Mouse (Mus musculus) forebrain, embryonic 13.5 days (tissue): ENCODE results near the gene Cenpn. TPM values are rescaled to one million over a fixed set of nuclear protein-coding genes. Genes with fewer than 3 reads are reported as not detected.
A peak's percentile ranks its signal among the peaks of the same experiment; 100 is the strongest.

Experiments used
- ATAC-seq: fragments of 200-750 bp; cut with Nextera tagmentation; 2 replicates; pipeline ENCODE4 v1.8.0; 2017
- H3K27ac ChIP-seq: fragments of 300-500 bp; sonication (generic); 2 replicates; pipeline ENCODE4 v1.5.1; 2015; ENCODE audit warnings: inconsistent platforms, mild to moderate bottlenecking, moderate library complexity
- H3K27me3 ChIP-seq: fragments of 300-500 bp; sonication (generic); 2 replicates; pipeline ENCODE4 v1.6.1; 2015; ENCODE audit warnings: mild to moderate bottlenecking, inconsistent platforms
- H3K36me3 ChIP-seq: fragments of 300-500 bp; sonication (generic); 2 replicates; pipeline ENCODE4 v1.6.1; 2015; ENCODE audit warnings: mild to moderate bottlenecking, inconsistent platforms; ENCODE audit not compliant: poor library complexity, severe bottlenecking
- H3K4me1 ChIP-seq: fragments of 300-500 bp; sonication (generic); 2 replicates; pipeline ENCODE4 v1.6.1; 2015; ENCODE audit warnings: inconsistent platforms
- H3K4me2 ChIP-seq: fragments of 300-500 bp; sonication (generic); 2 replicates; pipeline ENCODE4 v1.6.1; 2015; ENCODE audit warnings: inconsistent platforms, mild to moderate bottlenecking, moderate library complexity
- H3K4me3 ChIP-seq: fragments of 300-500 bp; sonication (generic); 2 replicates; pipeline ENCODE4 v1.5.1; 2015; ENCODE audit warnings: mild to moderate bottlenecking, inconsistent platforms
- H3K9ac ChIP-seq: fragments of 300-500 bp; sonication (generic); 2 replicates; pipeline ENCODE4 v1.6.1; 2015; ENCODE audit warnings: mild to moderate bottlenecking, inconsistent platforms
- H3K9me3 ChIP-seq: fragments of 300-500 bp; sonication (generic); replicated peaks from 2 replicates; pipeline ENCODE4 v1.6.1; 2016; ENCODE audit warnings: inconsistent platforms
- WGBS: fragments of 180-500 bp; shearing (Covaris S2); methylation state at CpG from one replicate; pipeline ENCODE4 v1.1.7; 2015; 5-methylcytosine and 5-hydroxymethylcytosine counted together
- polyA plus RNA-seq: library from polyadenylated mRNA; unstranded; fragments of >200 nt; fragmentation: Nextera tagmentation; extraction: Ambion mirVana; gene quantifications from 2 replicates; pipeline ENCODE4 v1.2.1, GENCODE M21; 2015

Gene Cenpn
- polyA plus RNA-seq, 1 experiment from 2014 or later: 33.1 TPM

GRCm38 (mm10) chr8:116904736-116905135 is 16.8 kb upstream of the Cenpn start:
- H3K36me3 ChIP-seq: peaks cover 24% of the 10 kb centered on the region
- ATAC-seq: no peak
- H3K27ac ChIP-seq: no peak overlapping the region
- H3K4me2 ChIP-seq: no peak overlapping the region
- H3K4me3 ChIP-seq: no peak overlapping the region
- no peaks in the 10 kb centered on the region for H3K4me1 ChIP-seq
- no peaks in the 10 kb centered on the region for H3K9me3 ChIP-seq
- no peaks in the 10 kb centered on the region for H3K27me3 ChIP-seq
- H3K9ac ChIP-seq: no peak overlapping the region
- WGBS: 96% methylated on average over 4 of the region's 4 CpGs

GRCm38 (mm10) chr8:116905252-116905651 is 16.3 kb upstream of the Cenpn start:
- no peak for ATAC-seq
- WGBS: 87% methylated on average over 4 of the region's 4 CpGs

GRCm38 (mm10) chr8:116905836-116906235 is 15.7 kb upstream of the Cenpn start:
- WGBS: 96% methylated on average over 4 of the region's 4 CpGs
- H3K4me1 ChIP-seq: no peaks in the 10 kb centered on the region
- H3K4me2 ChIP-seq: no peak overlapping the region
- H3K27me3 ChIP-seq: no peaks in the 10 kb centered on the region
- H3K9me3 ChIP-seq: no peaks in the 10 kb centered on the region
- H3K36me3 ChIP-seq: peaks cover 35% of the 10 kb centered on the region
- no peak overlapping the region for H3K9ac ChIP-seq
- no peak overlapping the region for H3K27ac ChIP-seq
- ATAC-seq: no peak
- no peak overlapping the region for H3K4me3 ChIP-seq

More at GRCm38 (mm10) chr8:116905252-116905651, 16.3 kb upstream of the Cenpn start:
- Histone ChIP-seq H3K4me3 (no peak overlapping the region), H3K4me2 (no peak overlapping the region), H3K4me1 (no peaks in the 10 kb centered on the region), H3K9ac (no peak overlapping the region), H3K27ac (no peak overlapping the region), H3K9me3 (no peaks in the 10 kb centered on the region), H3K36me3 (peaks cover 29% of the 10 kb centered on the region), H3K27me3 (no peaks in the 10 kb centered on the region)

- Histone ChIP-seq H3K4me3 (peak overlapping the region; percentile 71), H3K4me1 (peaks cover 21% of the 10 kb centered on the region), H3K4me2 (peak overlapping the region; percentile 85), H3K27ac (peak overlapping the region; percentile 64), H3K27me3 (no peaks in the 10 kb centered on the region), H3K36me3 (peaks cover 16% of the 10 kb centered on the region), H3K9ac (peak overlapping the region; percentile 70), H3K9me3 (no peaks in the 10 kb centered on the region)
- peak; percentile 67 for ATAC-seq
- under 1% methylated on average over 22 of the region's 22 CpGs for WGBS
These were observed 559 bp upstream of the Cenpn start for GRCm38 (mm10) chr8:116921005-116921336.

- Histone ChIP-seq H3K27me3 (no peaks in the 10 kb centered on the region), H3K9ac (peak overlapping the region; percentile 70), H3K36me3 (peaks cover 20% of the 10 kb centered on the region; the same call in 1 of the 2 replicates), H3K9me3 (no peaks in the 10 kb centered on the region), H3K4me2 (peak overlapping the region; percentile 85), H3K4me3 (peak overlapping the region; percentile 71), H3K4me1 (peaks cover 21% of the 10 kb centered on the region), H3K27ac (0 out of 2 replicates have a peak overlapping the region, but pooled peaks have one; percentile 64)
- ATAC-seq: 0 out of 2 replicates have a peak, but pooled peaks have one; percentile 9
- 34% methylated on average over 17 of the region's 17 CpGs for WGBS
These were observed 679 bp downstream of the Cenpn start for GRCm38 (mm10) chr8:116922060-116922757.

GRCm38 (mm10) chr8:116923526-116923925 is 2.0 kb downstream of the Cenpn start:
- Histone ChIP-seq H3K4me3 (no peak overlapping the region), H3K36me3 (peaks cover 31% of the 10 kb centered on the region), H3K4me1 (peaks cover 21% of the 10 kb centered on the region), H3K9ac (no peak overlapping the region), H3K4me2 (no peak overlapping the region), H3K27me3 (no peaks in the 10 kb centered on the region), H3K9me3 (no peaks in the 10 kb centered on the region), H3K27ac (no peak overlapping the region)
- WGBS: 95% methylated on average over 8 of the region's 8 CpGs
- ATAC-seq: no peak

GRCm38 (mm10) chr8:116927880-116928279 is 6.3 kb downstream of the Cenpn start:
- Histone ChIP-seq H3K4me2 (no peak overlapping the region), H3K27ac (no peak overlapping the region), H3K4me1 (no peaks in the 10 kb centered on the region), H3K9me3 (no peaks in the 10 kb centered on the region), H3K9ac (no peak overlapping the region), H3K4me3 (no peak overlapping the region), H3K27me3 (no peaks in the 10 kb centered on the region), H3K36me3 (peaks cover 62% of the 10 kb centered on the region)
- 91% methylated on average over 9 of the region's 9 CpGs for WGBS
- no peak for ATAC-seq

- no peak for ATAC-seq
- H3K4me3 ChIP-seq: no peak overlapping the region
- H3K27me3 ChIP-seq: no peaks in the 10 kb centered on the region
- no peak overlapping the region for H3K27ac ChIP-seq
- no peaks in the 10 kb centered on the region for H3K4me1 ChIP-seq
- peaks cover 69% of the 10 kb centered on the region for H3K36me3 ChIP-seq
- no peak overlapping the region for H3K9ac ChIP-seq
- no peak overlapping the region for H3K4me2 ChIP-seq
- H3K9me3 ChIP-seq: no peaks in the 10 kb centered on the region
- WGBS: 91% methylated on average over 5 of the region's 5 CpGs
These were observed 7.1 kb downstream of the Cenpn start for GRCm38 (mm10) chr8:116928588-116928987.

- Histone ChIP-seq H3K9ac (no peak overlapping the region), H3K27ac (no peak overlapping the region), H3K4me3 (no peak overlapping the region), H3K36me3 (peaks cover 78% of the 10 kb centered on the region), H3K9me3 (no peaks in the 10 kb centered on the region), H3K4me2 (no peak overlapping the region), H3K4me1 (no peaks in the 10 kb centered on the region), H3K27me3 (no peaks in the 10 kb centered on the region)
- ATAC-seq: no peak
- 90% methylated on average over 4 of the region's 4 CpGs for WGBS
These were observed 13.4 kb downstream of the Cenpn start for GRCm38 (mm10) chr8:116934976-116935375.

- WGBS: 51% methylated on average over 6 of the region's 6 CpGs
- no peaks in the 10 kb centered on the region for H3K27me3 ChIP-seq
- H3K27ac ChIP-seq: no peak overlapping the region
- H3K9ac ChIP-seq: no peak overlapping the region
- peaks cover 76% of the 10 kb centered on the region for H3K36me3 ChIP-seq
- no peak overlapping the region for H3K4me2 ChIP-seq
- no peak for ATAC-seq
- no peak overlapping the region for H3K4me3 ChIP-seq
- H3K4me1 ChIP-seq: no peaks in the 10 kb centered on the region
- no peaks in the 10 kb centered on the region for H3K9me3 ChIP-seq
These were observed 14.0 kb downstream of the Cenpn start for GRCm38 (mm10) chr8:116935506-116935905.

GRCm38 (mm10) chr8:116942284-116943058 is 20.9 kb downstream of the Cenpn start:
- Histone ChIP-seq H3K27me3 (no peaks in the 10 kb centered on the region), H3K4me3 (no peak overlapping the region), H3K36me3 (peaks cover 12% of the 10 kb centered on the region), H3K4me1 (peaks cover 23% of the 10 kb centered on the region), H3K4me2 (peak overlapping the region; percentile 85; the same call in 1 of the 2 replicates), H3K27ac (no peak overlapping the region), H3K9me3 (no peaks in the 10 kb centered on the region), H3K9ac (no peak overlapping the region)
- ATAC-seq: no peak
- WGBS: 81% methylated on average over 12 of the region's 12 CpGs

GRCm38 (mm10) chr8:116943161-116943554 is 21.6 kb downstream of the Cenpn start, which contains the start of gene Atmin:
Gene Atmin, plus strand, starts transcription at chr8:116943393.
- peak within 1 kb of the TSS; percentile 91 for H3K9ac ChIP-seq
- H3K9me3 ChIP-seq: no peaks in the 10 kb centered on the region
- H3K36me3 ChIP-seq: peaks cover 5% of the 10 kb centered on the region; the same call in 1 of the 2 replicates
- peak within 1 kb of the TSS; percentile 85 for H3K4me2 ChIP-seq
- H3K4me3 ChIP-seq: peak within 1 kb of the TSS; percentile 97
- H3K4me1 ChIP-seq: peaks cover 23% of the 10 kb centered on the region
- ATAC-seq: peak; percentile 92
- H3K27ac ChIP-seq: peak within 1 kb of the TSS; percentile 37; the same call in 1 of the 2 replicates
- WGBS: under 1% methylated on average over 40 of the region's 46 CpGs
- no peaks in the 10 kb centered on the region for H3K27me3 ChIP-seq
